Mouse (Mus musculus) thymus, postnatal 25 days (tissue): Measurements from ENCODE around the gene Gm47969.

Experiments
- DNase-seq: peaks from one replicate; pipeline ENCODE4 v3.0.0; 2022

Gm47969 gene

GRCm38 (mm10) chr1:83076190-83076917, 31.6 kb downstream of the Gm47969 start:
- DNase-seq, result peak; percentile 8

- no peak for DNase-seq
These were observed 32.3 kb downstream of the Gm47969 start for GRCm38 (mm10) chr1:83077016-83077415.

- DNase-seq, result no peak
These were observed 40.1 kb downstream of the Gm47969 start for GRCm38 (mm10) chr1:83084790-83085189.

GRCm38 (mm10) chr1:83091268-83091667, 46.5 kb downstream of the Gm47969 start:
- no peak for DNase-seq
